Mouse (Mus musculus) naive thymus-derived CD4-positive, alpha-beta T cell, adult 5 months (primary cell): ENCODE measurements around the gene Pcnt. TPM values are rescaled to one million over a fixed set of nuclear protein-coding genes. Genes with fewer than 3 reads are reported as not detected.

Experiments used
- polyA plus RNA-seq: library from polyadenylated mRNA; unstranded; fragments of 100-300 nt; shearing (Covaris generic); gene quantifications from one replicate; pipeline ENCODE4 v1.2.1, GENCODE M21; 2017

Pcnt gene
- polyA plus RNA-seq: 35.0 TPM

DNA sequence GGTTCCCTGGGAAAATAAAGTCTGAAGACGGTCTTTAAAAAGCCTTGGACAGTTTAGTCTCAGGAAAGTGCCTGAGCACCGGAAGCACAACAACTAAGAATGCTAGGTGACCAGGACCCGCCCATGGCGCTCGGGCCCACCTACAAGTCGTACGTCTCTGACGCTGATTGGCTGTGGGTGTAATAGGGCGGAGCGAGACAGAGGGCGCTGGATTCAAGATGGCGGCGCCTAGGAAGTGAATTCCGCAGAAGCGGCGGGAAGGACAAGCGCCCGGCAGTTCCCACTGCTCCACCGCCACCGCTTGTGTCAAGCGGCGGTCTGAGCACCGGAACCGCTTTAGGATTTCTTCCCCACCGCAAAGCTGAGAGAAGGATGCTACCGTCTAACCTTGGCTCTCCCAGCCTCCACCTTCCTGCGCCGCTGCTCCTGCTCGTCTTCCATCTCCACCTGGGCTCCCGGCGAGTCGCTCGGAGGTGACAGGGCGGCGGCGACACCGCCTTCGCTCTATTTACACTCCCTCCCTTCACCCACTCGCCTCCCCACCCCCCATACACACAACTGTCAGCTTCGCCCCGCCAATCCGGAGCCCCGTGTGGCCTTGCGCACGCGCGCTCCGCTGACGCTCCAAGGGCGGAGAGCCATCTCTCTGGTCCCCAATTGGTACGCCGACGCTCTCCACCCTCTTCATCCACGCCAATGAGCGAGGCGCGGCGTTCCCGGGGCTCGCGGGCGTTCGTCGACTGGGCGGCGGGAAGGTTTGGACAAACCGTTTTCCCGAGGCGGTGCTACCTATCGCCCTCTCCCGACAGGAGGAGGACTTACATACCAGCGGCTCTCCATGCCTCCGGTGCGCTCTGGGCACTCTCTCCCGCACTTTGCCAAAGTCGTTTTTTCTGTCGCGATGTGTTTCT, at the start of gene Pcnt:
Gene Pcnt (minus strand): TSS at position 609 of the 911 bp plus-strand sequence.

DNA sequence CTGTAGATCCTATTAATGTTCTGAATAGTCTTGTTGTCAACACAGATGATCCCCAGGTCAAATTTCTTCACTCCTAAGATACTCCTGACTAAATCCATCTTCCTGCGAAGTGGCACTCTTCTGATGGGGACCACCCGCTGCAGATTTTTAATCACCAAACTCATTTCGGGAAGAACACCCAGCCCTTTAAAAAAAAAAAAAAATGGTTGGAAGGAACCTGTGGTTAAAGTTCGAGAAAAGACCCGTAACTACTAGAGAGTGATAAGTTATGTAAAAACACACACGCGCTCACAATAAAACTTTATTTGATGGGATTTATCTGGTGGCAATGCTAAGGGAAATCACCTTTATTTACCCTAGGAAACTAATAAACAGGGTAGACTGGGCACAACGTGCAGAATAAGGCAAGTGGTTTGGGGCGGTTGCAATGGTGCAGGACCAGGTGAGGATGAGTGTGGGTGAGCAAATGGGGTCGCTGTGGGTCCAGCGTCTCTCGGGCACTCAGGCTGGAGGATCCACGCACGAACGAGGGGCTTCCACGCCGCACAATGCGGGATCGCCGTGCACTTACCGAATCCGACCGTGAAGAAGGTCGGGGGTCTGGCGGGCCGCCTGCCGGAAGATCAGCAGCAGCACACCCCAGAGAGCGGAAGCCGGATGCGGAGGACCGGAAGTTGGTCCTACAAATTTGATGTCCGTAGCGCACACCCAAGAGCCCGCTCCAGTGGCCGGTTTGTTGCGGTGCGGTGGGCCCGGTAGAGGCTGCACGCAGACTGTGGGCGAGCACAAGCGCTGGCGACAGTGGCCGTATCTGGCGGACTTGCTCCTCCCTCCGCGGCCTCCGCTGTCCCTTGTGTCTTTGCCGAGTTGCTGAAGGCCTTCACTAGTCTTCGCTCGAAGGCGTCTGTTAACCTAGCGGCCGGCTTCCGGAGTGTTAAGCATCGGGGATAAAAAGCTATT, 25.9 kb upstream of the Pcnt start, which contains the start of the genes Mcm3ap and Ybey:
Gene Mcm3ap (plus strand): TSS at position 725 of the 960 bp plus-strand sequence.
Gene Ybey (minus strand): TSS at position 912 of the 960 bp plus-strand sequence.

GRCm38 (mm10) chr10:76448851-76449250, 6.3 kb upstream of the Pcnt start, which contains the start of gene 2610028H24Rik:
TSS of gene 2610028H24Rik (plus strand) at chr10:76449081.

DNA sequence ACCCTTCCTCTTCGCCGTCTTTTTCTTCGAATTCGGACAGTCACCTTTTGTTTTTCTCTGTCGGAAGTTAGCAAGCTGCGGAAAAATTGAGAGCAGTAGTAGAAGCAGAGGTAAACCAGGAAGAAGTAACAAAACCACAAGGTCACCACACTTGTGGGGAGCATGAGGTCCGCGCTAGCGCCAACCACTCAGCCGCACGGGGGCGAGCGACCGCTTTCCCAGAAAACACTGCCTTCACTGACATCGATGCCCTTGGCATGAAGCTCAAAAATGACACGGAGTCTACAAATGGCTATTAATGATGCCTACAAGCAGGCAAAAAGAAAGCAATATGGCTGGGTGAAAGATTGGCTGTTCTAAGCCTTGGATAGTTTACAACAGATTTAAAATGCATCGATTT, 2.3 kb downstream of the Pcnt start, which contains the start of gene AC141477.1:
Gene AC141477.1 (minus strand): TSS at position 164 of the 400 bp plus-strand sequence.

DNA sequence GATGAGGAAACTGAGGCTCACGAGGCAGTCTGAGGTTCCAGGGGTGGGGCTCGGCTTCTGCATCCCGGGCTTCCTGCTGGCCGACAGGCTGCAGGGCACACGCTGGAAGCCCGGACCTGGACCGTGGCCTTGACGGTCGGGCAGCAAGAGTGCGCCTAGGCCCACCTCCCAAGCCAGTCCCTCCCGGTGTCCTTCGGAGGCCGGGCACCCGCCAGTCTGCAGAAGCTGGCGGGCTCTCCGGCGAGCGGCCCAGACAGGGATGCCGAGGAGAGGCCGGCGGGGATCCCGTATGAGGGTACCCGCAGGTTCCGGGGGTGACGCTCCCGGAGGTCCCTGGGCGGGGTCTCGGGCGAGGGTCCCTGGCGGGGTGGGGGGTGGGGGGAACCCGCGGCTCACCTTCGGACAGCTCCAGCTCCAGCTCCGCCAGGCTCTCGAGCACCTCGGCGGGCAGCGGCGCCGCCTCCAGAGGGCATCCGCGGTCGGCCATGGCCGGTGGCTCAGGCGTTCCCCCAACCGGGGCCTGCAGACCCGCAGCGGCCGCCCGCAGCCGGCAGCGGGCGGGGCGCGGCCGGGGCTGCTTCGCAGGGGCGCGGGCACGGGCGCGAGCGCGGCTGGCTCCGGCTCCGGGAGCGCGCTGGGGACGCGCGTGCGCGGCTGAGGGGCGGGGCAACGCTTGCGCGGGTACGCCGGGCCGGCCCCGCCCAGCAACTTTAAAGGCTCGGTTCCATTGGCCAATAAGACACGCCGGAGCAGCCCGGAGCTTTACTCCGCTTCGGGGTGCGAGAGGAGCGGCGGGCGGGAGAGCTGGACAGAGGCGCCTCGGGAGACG, 97.7 kb downstream of the Pcnt start, which contains the start of gene Dip2a:
Gene Dip2a (minus strand): TSS at position 581 of the 829 bp plus-strand sequence.

Other genes with a start within 250 kb of the Pcnt start
- gene Prmt2, start 204.9 kb downstream of the Pcnt start, polyA plus RNA-seq: 13.6 TPM
- not detected for gene S100b, start 188.9 kb downstream of the Pcnt start, polyA plus RNA-seq
- 4.5 TPM for gene Dip2a, start 97.5 kb downstream of the Pcnt start, polyA plus RNA-seq
- 21.6 TPM for gene AC141477.1, start 2.3 kb downstream of the Pcnt start, polyA plus RNA-seq
- not detected for gene 2610028H24Rik, start 6.3 kb upstream of the Pcnt start, polyA plus RNA-seq
- 84.2 TPM for gene Mcm3ap, start 26.1 kb upstream of the Pcnt start, polyA plus RNA-seq
- gene Ybey, start 26.3 kb upstream of the Pcnt start, polyA plus RNA-seq: 1.0 TPM
- gene Lss, start 88.8 kb upstream of the Pcnt start, polyA plus RNA-seq: 18.6 TPM
- not detected for gene Spatc1l, start 119.5 kb upstream of the Pcnt start, polyA plus RNA-seq
- gene Ftcd, start 132.9 kb upstream of the Pcnt start, polyA plus RNA-seq: not detected
- not detected for gene Col6a2, start 180.8 kb upstream of the Pcnt start, polyA plus RNA-seq